Mouse (Mus musculus): ENCODE measurements around the gene Zfp770. TPM values are rescaled to one million over a fixed set of nuclear protein-coding genes. Genes with fewer than 3 reads are reported as not detected.

The Zfp770 gene
- total RNA-seq, 2 experiments from 2014 or later = 22.6 to 23.8 TPM

DNA sequence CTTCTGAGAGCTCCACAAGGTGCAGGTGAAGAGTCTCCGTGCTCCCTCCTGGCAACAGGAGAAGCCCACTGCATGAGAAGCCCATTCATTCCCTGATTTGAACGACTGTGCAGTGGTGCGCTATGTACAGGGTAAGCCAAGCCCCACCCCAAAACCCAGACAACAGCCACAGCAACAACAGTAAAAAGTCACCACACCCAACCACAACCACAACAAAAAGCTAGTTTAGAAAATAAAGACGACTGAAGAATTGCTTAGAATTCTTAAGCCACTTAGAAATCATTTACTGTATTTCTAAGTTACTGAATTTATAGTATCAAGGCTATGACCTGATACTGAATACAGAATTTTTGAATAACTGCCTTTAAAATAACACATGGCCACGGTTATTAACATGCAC is 56.4 kb downstream of the Zfp770 start:
- DNase-seq = no peak

DNA sequence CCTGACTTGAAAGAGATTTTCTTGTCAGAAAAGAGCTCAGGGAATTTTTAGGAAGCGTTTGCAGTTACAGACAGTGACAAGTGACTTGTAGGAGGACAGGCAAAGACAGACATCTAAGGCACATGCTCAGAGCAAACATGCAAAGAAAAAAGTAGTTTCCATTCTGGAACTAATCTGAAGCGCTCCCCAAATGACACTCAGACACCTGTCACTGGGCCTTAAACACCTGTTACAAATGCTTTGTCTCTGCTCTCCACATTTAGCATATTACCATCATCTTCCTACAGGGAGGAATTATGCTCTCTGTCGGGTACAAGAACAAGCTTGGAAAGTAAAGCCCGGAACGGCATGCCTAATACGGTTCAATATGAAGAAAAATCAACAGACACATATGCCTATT is 57.4 kb downstream of the Zfp770 start:
- DNase-seq = no peak

Small RNA genes lying within 50 kb of the gene (microRNA-seq; reads per million reads assigned to microRNA genes)
- gene Mir7002 (ENCODE audit: borderline replicate concordance in 2 of 2) = 0 reads per million in 2 experiments

Other genes with a start within 250 kb of the Zfp770 start
- not detected for gene Gjd2, start 187.8 kb downstream of the Zfp770 start, total RNA-seq (2021)
- 1,000 to 10,000 TPM in 1 of 2 experiments, 100 to 1,000 TPM in 1; 645 to 2,208 TPM for gene Actc1, start 147.9 kb downstream of the Zfp770 start, total RNA-seq (2021)
- gene Aqr, start 14.4 kb downstream of the Zfp770 start, total RNA-seq (2021) = 10 to 100 TPM; 10.1 to 10.3 TPM